Mouse (Mus musculus): ENCODE measurements around the gene Gas7. TPM values are rescaled to one million over a fixed set of nuclear protein-coding genes. Genes with fewer than 3 reads are reported as not detected.

The Gas7 gene
- polyA plus RNA-seq, 1 experiment from 2014 or later, result 2.7 TPM

DNA sequence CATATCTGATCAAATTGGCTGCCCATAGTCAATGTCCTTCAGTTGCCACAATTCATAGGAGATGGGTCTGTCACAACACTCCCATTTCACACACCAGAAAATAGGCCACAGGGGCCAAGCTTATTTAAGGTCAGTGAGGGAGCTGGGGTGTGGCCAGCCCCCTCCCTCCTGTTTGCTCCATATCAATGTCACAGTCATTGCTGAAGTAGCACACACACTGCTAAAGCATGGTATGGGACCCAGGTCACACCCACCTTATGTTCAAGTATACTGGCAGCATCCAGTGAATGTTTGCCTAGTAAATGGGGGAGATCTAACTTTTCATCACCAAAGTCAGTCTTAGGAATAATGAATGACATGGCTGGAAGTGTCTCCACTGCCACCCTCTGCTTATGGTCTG, 273.5 kb downstream of the Gas7 start:
- H3K4me1 ChIP-seq (ENCODE audit: insufficient read depth), result peaks cover 5% of the 10 kb centered on the region; the same call in 1 of the 2 replicates
- H3K27me3 ChIP-seq (ENCODE audit: insufficient read depth, low read length), result no peaks in the 10 kb centered on the region
- DNase-seq (no peak), ATAC-seq (no peak)
- no peaks in the 10 kb centered on the region for H3K36me3 ChIP-seq (replicated peaks; ENCODE audit: insufficient read depth, low read length)
- no peak overlapping the region for H3K4me2 ChIP-seq (ENCODE audit: low read depth, low read length)
- no peaks in the 10 kb centered on the region for H3K9me3 ChIP-seq (ENCODE audit: low read length)
- H3K27ac ChIP-seq (ENCODE audit: low read depth), result no peak overlapping the region
- H3K4me3 ChIP-seq (ENCODE audit: low read depth, low read length), result no peak overlapping the region
- H3K9ac ChIP-seq (replicated peaks), result no peak overlapping the region
- no peak for TF ChIP-seq CTCF (IDR thresholded peaks at IDR 0.05; ENCODE audit: low read depth)
- TF ChIP-seq EP300 (IDR thresholded peaks at IDR 0.05; ENCODE audit: low read depth), result no peak

DNA sequence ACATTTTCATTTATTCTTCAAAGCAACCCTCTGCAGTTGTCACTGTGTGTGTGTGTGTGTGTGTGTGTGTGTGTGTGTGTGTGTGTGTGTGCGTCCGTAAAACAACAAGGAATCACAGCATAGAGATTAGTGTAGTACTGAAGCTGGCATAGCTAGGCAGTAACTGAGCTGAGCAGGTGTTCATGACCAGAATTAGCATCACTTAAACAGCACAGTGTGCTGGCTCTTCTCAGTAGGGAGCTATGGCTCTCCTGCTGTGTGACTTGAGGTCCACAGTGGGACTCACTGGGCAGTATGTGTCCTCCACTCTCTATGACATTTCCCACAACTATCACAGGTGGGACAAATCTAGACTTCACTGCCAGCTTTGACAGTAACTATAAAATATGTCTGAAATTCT, 275.8 kb downstream of the Gas7 start:
- no peaks in the 10 kb centered on the region for H3K36me3 ChIP-seq (replicated peaks; ENCODE audit: insufficient read depth, low read length)
- TF ChIP-seq EP300 (IDR thresholded peaks at IDR 0.05; ENCODE audit: low read depth) (no peak), CTCF (IDR thresholded peaks at IDR 0.05; ENCODE audit: low read depth) (no peak)
- 85% methylated on average over 2 of the region's 2 CpGs for WGBS (ENCODE audit: insufficient replicate concordance)
- DNase-seq (no peak), ATAC-seq (no peak)
- no peak overlapping the region for H3K4me2 ChIP-seq (ENCODE audit: low read depth, low read length)
- H3K9me3 ChIP-seq (ENCODE audit: low read length), result 0 out of 2 replicates have a peak, but pooled peaks cover 2% of the 10 kb centered on the region
- no peak overlapping the region for H3K27ac ChIP-seq (ENCODE audit: low read depth)
- H3K27me3 ChIP-seq (ENCODE audit: insufficient read depth, low read length), result no peaks in the 10 kb centered on the region
- peaks cover 5% of the 10 kb centered on the region; the same call in 1 of the 2 replicates for H3K4me1 ChIP-seq (ENCODE audit: insufficient read depth)
- H3K4me3 ChIP-seq (ENCODE audit: low read depth, low read length), result no peak overlapping the region
- no peak overlapping the region for H3K9ac ChIP-seq (replicated peaks)

DNA sequence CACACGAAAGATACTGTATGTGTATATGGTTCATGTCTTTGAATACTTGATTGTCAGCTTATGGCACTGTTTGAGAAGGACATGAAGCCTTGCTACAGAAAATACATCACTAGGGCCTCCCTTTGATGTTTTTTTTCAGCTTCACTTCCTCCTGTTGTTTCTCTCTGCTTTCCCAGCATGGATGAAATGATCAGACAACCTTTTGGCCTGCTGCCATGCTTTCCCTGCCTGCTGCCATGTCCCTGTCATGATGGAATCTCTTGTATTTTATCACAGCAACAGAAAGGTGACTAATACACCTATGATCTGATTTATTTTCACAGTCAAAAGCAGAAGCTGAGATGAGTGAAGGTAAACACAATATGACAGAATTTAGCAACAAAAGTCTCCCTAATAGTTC, 278.5 kb downstream of the Gas7 start:
- 55% methylated on average over 1 of the region's 1 CpGs for WGBS (ENCODE audit: insufficient replicate concordance)
- DNase-seq, result no peak
- Histone ChIP-seq H3K4me3 (ENCODE audit: low read depth, low read length) (no peak overlapping the region), H3K36me3 (replicated peaks; ENCODE audit: insufficient read depth, low read length) (no peaks in the 10 kb centered on the region), H3K27me3 (ENCODE audit: insufficient read depth, low read length) (no peaks in the 10 kb centered on the region), H3K9me3 (ENCODE audit: low read length) (0 out of 2 replicates have a peak, but pooled peaks cover 2% of the 10 kb centered on the region), H3K27ac (ENCODE audit: low read depth) (no peak overlapping the region), H3K9ac (replicated peaks) (no peak overlapping the region), H3K4me1 (ENCODE audit: insufficient read depth) (no peaks in the 10 kb centered on the region), H3K4me2 (ENCODE audit: low read depth, low read length) (no peak overlapping the region)
- ATAC-seq, result no peak
- TF ChIP-seq CTCF (IDR thresholded peaks at IDR 0.05; ENCODE audit: low read depth) (no peak), EP300 (IDR thresholded peaks at IDR 0.05; ENCODE audit: low read depth) (no peak)

DNA sequence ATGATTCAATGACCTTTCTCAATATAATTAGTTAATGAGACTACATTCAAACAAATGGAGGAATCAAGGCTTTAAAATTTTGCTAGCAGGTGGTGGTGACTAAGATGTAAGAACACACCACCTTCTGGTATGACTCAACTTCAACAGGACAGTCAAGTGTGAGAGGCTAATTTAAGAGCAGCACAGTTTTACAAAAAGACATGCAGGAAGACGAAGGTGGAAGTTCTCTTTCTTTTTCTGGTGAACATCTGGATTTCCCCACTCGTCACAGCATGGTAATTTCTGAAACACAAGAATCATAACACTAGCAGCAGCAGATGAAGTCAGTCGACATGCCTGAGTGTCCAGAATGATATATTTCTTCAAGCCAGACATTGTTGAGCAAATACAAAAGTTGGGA, 279.4 kb downstream of the Gas7 start:
- WGBS (ENCODE audit: insufficient replicate concordance), result 56% methylated on average over 3 of the region's 3 CpGs
- Histone ChIP-seq H3K4me3 (ENCODE audit: low read depth, low read length) (no peak overlapping the region), H3K9ac (replicated peaks) (no peak overlapping the region), H3K9me3 (ENCODE audit: low read length) (0 out of 2 replicates have a peak, but pooled peaks cover 2% of the 10 kb centered on the region), H3K27ac (ENCODE audit: low read depth) (no peak overlapping the region), H3K27me3 (ENCODE audit: insufficient read depth, low read length) (no peaks in the 10 kb centered on the region), H3K36me3 (replicated peaks; ENCODE audit: insufficient read depth, low read length) (no peaks in the 10 kb centered on the region), H3K4me1 (ENCODE audit: insufficient read depth) (no peaks in the 10 kb centered on the region), H3K4me2 (ENCODE audit: low read depth, low read length) (no peak overlapping the region)
- DNase-seq (no peak), ATAC-seq (no peak)
- no peak for TF ChIP-seq CTCF (IDR thresholded peaks at IDR 0.05; ENCODE audit: low read depth)
- TF ChIP-seq EP300 (IDR thresholded peaks at IDR 0.05; ENCODE audit: low read depth), result no peak

DNA sequence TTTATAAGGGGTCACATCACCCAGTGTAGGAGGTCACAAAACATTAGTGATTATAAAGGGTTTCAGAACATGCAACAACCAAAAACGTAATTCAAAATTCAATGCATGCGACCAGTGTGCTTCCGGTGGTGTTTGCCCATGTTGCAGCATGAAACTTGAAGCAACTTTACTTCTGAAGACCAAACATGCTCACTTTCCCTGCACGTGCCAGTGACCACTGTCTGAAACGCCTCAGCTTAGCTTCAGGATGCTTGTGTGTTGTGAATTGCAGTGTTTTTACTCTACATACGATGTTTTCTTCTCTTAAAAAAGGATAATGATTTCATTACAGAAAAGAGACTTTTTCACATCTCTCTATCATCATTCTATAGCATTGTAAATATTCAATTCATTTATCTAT, 283.1 kb downstream of the Gas7 start:
- H3K9me3 ChIP-seq (ENCODE audit: low read length), result 0 out of 2 replicates have a peak, but pooled peaks cover 2% of the 10 kb centered on the region
- H3K27me3 ChIP-seq (ENCODE audit: insufficient read depth, low read length), result no peaks in the 10 kb centered on the region
- no peaks in the 10 kb centered on the region for H3K4me1 ChIP-seq (ENCODE audit: insufficient read depth)
- no peak overlapping the region for H3K4me2 ChIP-seq (ENCODE audit: low read depth, low read length)
- no peak overlapping the region for H3K9ac ChIP-seq (replicated peaks)
- WGBS (ENCODE audit: insufficient replicate concordance), result 69% methylated on average over 6 of the region's 6 CpGs
- no peak overlapping the region for H3K27ac ChIP-seq (ENCODE audit: low read depth)
- H3K4me3 ChIP-seq (ENCODE audit: low read depth, low read length), result no peak overlapping the region
- no peak for ATAC-seq
- DNase-seq, result no peak
- no peaks in the 10 kb centered on the region for H3K36me3 ChIP-seq (replicated peaks; ENCODE audit: insufficient read depth, low read length)
- TF ChIP-seq CTCF (IDR thresholded peaks at IDR 0.05; ENCODE audit: low read depth) (no peak), EP300 (IDR thresholded peaks at IDR 0.05; ENCODE audit: low read depth) (no peak)

Other genes starting within 250 kb of the Gas7 start
- 0.25 TPM in 1 of 2 replicates, not detected in the other for gene Myh4, start 217.4 kb upstream of the Gas7 start, polyA plus RNA-seq (2015; fragmentation: Nextera tagmentation; extraction: Ambion mirVana)
- gene Myh8, start 178.3 kb upstream of the Gas7 start, polyA plus RNA-seq (2015; fragmentation: Nextera tagmentation; extraction: Ambion mirVana), result 1.1 and 17.2 TPM in 2 replicates
- gene Myh13, start 133.8 kb upstream of the Gas7 start, polyA plus RNA-seq (2015; fragmentation: Nextera tagmentation; extraction: Ambion mirVana), result not detected in 2 replicates
- not detected in 2 replicates for gene Rcvrn, start 239.9 kb downstream of the Gas7 start, polyA plus RNA-seq (2015; fragmentation: Nextera tagmentation; extraction: Ambion mirVana)